Mouse (Mus musculus): ENCODE measurements around the gene Sult4a1.

DNA sequence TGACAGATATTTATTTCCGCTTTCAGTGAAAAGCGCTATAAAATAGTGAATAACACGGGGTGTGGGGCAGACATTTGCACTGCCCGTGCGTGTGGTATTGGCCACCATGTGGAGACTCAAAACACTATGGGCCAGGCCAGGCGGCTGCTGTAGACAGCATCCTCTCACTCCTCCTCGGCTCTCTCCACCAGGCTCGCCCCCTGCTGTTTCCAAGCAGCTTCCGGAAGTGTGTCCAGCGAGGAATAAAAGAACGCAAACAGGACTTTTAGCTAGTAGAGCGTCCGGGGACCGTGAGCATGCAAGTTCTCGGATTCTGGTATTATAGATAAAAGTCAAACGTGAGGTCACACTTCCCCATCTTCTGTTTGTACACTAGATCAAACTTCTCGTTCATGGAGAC, 28.4 kb downstream of the Sult4a1 start:
- TF ChIP-seq POLR2A (IDR thresholded peaks at IDR 0.05; ENCODE audit: insufficient read depth, low read depth, low read length) (no peak), CTCF (IDR thresholded peaks at IDR 0.05; ENCODE audit: insufficient read depth, low read depth, low read length) (no peak)

Measured in olfactory bulb, adult 2 months (tissue).